Mouse (Mus musculus) spleen, adult 2 months (tissue): ENCODE data around the gene Stil.

Experiments
- CTCF ChIP-seq: fragments of 200-500 bp; IDR thresholded peaks from 2 replicates; pipeline ENCODE4 v1.5.1; 2011; ENCODE audit warnings: mild to moderate bottlenecking, inconsistent platforms; ENCODE audit not compliant: insufficient read depth, insufficient read length, insufficient replicate concordance; ENCODE audit errors: extremely low read depth
- POLR2A ChIP-seq: fragments of 200-500 bp; IDR thresholded peaks from 2 replicates; pipeline ENCODE4 v1.6.1; 2011; ENCODE audit warnings: low read depth, low read length, inconsistent platforms

- TF ChIP-seq POLR2A (no peak), CTCF (no peak)
Measured at GRCm38 (mm10) chr4:115058317-115058761, 58.4 kb downstream of the Stil start.
